Mouse (Mus musculus): ENCODE data around the gene Vamp1. TPM values are rescaled to one million over a fixed set of nuclear protein-coding genes. Genes with fewer than 3 reads are reported as not detected.
A peak's percentile ranks its signal among the peaks of the same experiment; 100 is the strongest.

The Vamp1 gene
- total and polyA plus RNA-seq, 3 experiments: 1.9 to 4.6 (median 3.1) TPM

DNA sequence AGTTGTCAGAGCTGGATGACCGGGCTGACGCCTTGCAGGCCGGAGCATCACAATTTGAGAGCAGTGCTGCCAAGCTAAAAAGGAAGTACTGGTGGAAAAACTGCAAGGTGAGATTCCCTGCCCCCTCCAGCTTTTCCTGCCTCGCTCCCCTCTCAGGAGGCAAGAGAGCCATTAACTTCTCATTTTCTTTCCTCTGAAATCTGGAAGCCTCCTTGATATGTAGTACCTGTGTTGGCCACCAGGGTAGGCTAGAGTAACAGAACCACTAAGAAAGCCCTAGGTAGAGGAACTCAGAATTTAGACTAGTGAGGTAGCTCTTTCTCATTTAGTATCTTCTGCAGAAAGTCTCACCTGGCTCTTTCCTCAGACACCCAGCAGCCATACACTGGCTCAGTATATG is 3.6 kb downstream of the Vamp1 start:
- Histone ChIP-seq H3K9me3 (replicated peaks; ENCODE audit: low read length) (no peaks in the 10 kb centered on the region), H3K79me2 (replicated peaks; ENCODE audit: control insufficient read depth, extremely low read depth, insufficient read depth, poor library complexity, severe bottlenecking) (no peaks in the 10 kb centered on the region), H3K4me2 (ENCODE audit: insufficient read depth, low read depth, poor library complexity, severe bottlenecking) (no peak overlapping the region), H3K4me3 (replicated peaks in 1 of 3; ENCODE audit: low read depth in 2 of 3, low read length in 2 of 3, poor library complexity in 1 of 3) (no peak overlapping the region), H3K36me3 (replicated peaks in 1 of 2; ENCODE audit: control insufficient read depth in 1 of 2, insufficient read depth in 1 of 2, low read length in 1 of 2) (peaks cover 12 to 49% of the 10 kb centered on the region in 2 experiments), H3K9ac (ENCODE audit: insufficient read depth, low read depth) (no peak overlapping the region), H3K4me1 (ENCODE audit: control insufficient read depth in 1 of 2, insufficient read depth in 2 of 2) (peaks cover 4 to 40% of the 10 kb centered on the region in 2 experiments; a peak in 3 of 4 replicates), H3K27me3 (replicated peaks) (peaks cover 5% of the 10 kb centered on the region), H3K27ac (ENCODE audit: insufficient read depth, low read depth) (no peak overlapping the region)
- in situ Hi-C loops (cut with MboI; ENCODE audit: low pct_ligation_motif_present, low pct_unique_long_range_greater_than_20kb, low sequenced_read_pairs) (no loop called here), dilution Hi-C loops (cut with MboI; ENCODE audit: extremely low pct_ligation_motif_present, extremely low pct_unique_long_range_greater_than_20kb, low sequenced_read_pairs) (no loop called here)
- TF ChIP-seq IRF4 (IDR thresholded peaks at IDR 0.05; ENCODE audit: low read depth, low read length): 0 out of 2 replicates have a peak, but pooled peaks have one; percentile 20
- no peak for TF ChIP-seq ETS1 (conservative IDR thresholded peaks at IDR 0.05; ENCODE audit: low read depth, low read length)
- TF ChIP-seq ZC3H11A (IDR thresholded peaks at IDR 0.05; ENCODE audit: low read depth, low read length): peak; percentile 46
- no peak for TF ChIP-seq SIN3A (IDR thresholded peaks at IDR 0.05; ENCODE audit: low read length)
- peak; percentile 78 to 90 for TF ChIP-seq CTCF (conservative IDR thresholded peaks at IDR 0.05 in 1 of 2, IDR thresholded peaks at IDR 0.05 in 1 of 2; ENCODE audit: low read depth in 2 of 2, low read length in 2 of 2)
- peak; percentile 77 for TF ChIP-seq RAD21 (IDR thresholded peaks at IDR 0.05; ENCODE audit: low read depth, low read length)
- peak; percentile 90 for TF ChIP-seq SMC3 (IDR thresholded peaks at IDR 0.05; ENCODE audit: low read depth, low read length)
- peak; percentile 73 for DNase-seq (ENCODE audit: extremely low read depth)

DNA sequence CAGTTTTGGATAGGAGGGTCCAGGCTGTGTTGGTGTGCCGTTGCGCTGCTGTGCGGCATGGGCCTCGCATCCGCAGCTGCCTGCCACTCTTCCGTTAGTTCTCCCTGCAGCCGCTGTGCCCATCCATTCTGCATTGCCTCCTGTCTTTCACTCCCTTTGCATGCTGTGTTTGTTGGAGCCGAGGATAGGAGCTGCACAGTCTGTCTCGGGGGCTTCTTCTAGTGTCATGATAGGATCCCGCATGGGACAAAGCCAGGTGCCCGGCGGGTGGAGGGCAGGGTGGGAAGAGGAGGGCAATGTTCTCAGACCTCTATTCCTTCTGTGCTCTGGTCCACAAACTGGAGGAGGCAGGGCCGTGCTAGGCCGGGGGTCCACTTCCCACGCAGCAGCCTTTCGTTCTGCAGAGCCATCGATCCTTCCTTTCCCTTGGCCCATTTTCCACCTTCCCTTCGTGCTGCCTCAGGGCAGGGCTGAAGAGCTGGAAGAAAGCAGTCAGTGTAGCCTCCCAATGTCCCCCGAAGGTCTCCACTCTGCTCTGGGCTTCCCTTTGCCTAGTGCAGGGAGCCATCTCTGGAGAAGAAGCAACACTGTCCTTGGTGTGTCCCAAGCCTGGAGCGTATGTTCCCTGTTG is 5.9 kb downstream of the Vamp1 start:
- Histone ChIP-seq H3K79me2 (replicated peaks; ENCODE audit: control insufficient read depth, extremely low read depth, insufficient read depth, poor library complexity, severe bottlenecking) (no peaks in the 10 kb centered on the region), H3K9me3 (replicated peaks; ENCODE audit: low read length) (no peaks in the 10 kb centered on the region), H3K4me3 (replicated peaks in 1 of 3; ENCODE audit: low read depth in 2 of 3, low read length in 2 of 3, poor library complexity in 1 of 3) (no peak overlapping the region), H3K4me1 (ENCODE audit: control insufficient read depth in 1 of 2, insufficient read depth in 2 of 2) (peaks cover 4 to 40% of the 10 kb centered on the region in 2 experiments; a peak in 3 of 4 replicates), H3K27me3 (replicated peaks) (no peaks in the 10 kb centered on the region), H3K4me2 (ENCODE audit: insufficient read depth, low read depth, poor library complexity, severe bottlenecking) (no peak overlapping the region), H3K9ac (ENCODE audit: insufficient read depth, low read depth) (no peak overlapping the region), H3K36me3 (replicated peaks in 1 of 2; ENCODE audit: control insufficient read depth in 1 of 2, insufficient read depth in 1 of 2, low read length in 1 of 2) (peaks cover 33 to 70% of the 10 kb centered on the region in 2 experiments), H3K27ac (ENCODE audit: insufficient read depth, low read depth) (no peak overlapping the region)
- no peak for DNase-seq (ENCODE audit: extremely low read depth)
- in situ Hi-C loops (cut with MboI; ENCODE audit: low pct_ligation_motif_present, low pct_unique_long_range_greater_than_20kb, low sequenced_read_pairs): loop anchor here (5.0 kb wide), 1 partner anchor 51 kb away; no protein-coding TSS in a partner anchor
- dilution Hi-C loops (cut with MboI; ENCODE audit: extremely low pct_ligation_motif_present, extremely low pct_unique_long_range_greater_than_20kb, low sequenced_read_pairs): no loop called here
- no peak for TF ChIP-seq ZMIZ1 (IDR thresholded peaks at IDR 0.05; ENCODE audit: low read depth, low read length)
- TF ChIP-seq MAZ (IDR thresholded peaks at IDR 0.05; ENCODE audit: low read depth, low read length): no peak
- no peak for TF ChIP-seq GABPA (IDR thresholded peaks at IDR 0.05; ENCODE audit: insufficient replicate concordance, low read depth, low read length)
- TF ChIP-seq POLR2A (IDR thresholded peaks at IDR 0.05; ENCODE audit: low read depth, low read length): no peak
- TF ChIP-seq ZNF384 (IDR thresholded peaks at IDR 0.05; ENCODE audit: low read depth, low read length): no peak
- TF ChIP-seq MYC (IDR thresholded peaks at IDR 0.05; ENCODE audit: low read depth, low read length): no peak

- peak; percentile 52 for DNase-seq (ENCODE audit: extremely low read depth)
- Histone ChIP-seq H3K4me1 (ENCODE audit: control insufficient read depth in 1 of 2, insufficient read depth in 2 of 2) (peaks cover 4 to 32% of the 10 kb centered on the region in 2 experiments; a peak in 3 of 4 replicates), H3K4me3 (replicated peaks in 1 of 3; ENCODE audit: low read depth in 2 of 3, low read length in 2 of 3, poor library complexity in 1 of 3) (no peak overlapping the region), H3K27ac (ENCODE audit: insufficient read depth, low read depth) (no peak overlapping the region), H3K9me3 (replicated peaks; ENCODE audit: low read length) (no peaks in the 10 kb centered on the region), H3K9ac (ENCODE audit: insufficient read depth, low read depth) (no peak overlapping the region), H3K4me2 (ENCODE audit: insufficient read depth, low read depth, poor library complexity, severe bottlenecking) (no peak overlapping the region), H3K36me3 (replicated peaks in 1 of 2; ENCODE audit: control insufficient read depth in 1 of 2, insufficient read depth in 1 of 2, low read length in 1 of 2) (peaks cover 37 to 78% of the 10 kb centered on the region in 2 experiments), H3K27me3 (replicated peaks) (no peaks in the 10 kb centered on the region), H3K79me2 (replicated peaks; ENCODE audit: control insufficient read depth, extremely low read depth, insufficient read depth, poor library complexity, severe bottlenecking) (no peaks in the 10 kb centered on the region)
- in situ Hi-C loops (cut with MboI; ENCODE audit: low pct_ligation_motif_present, low pct_unique_long_range_greater_than_20kb, low sequenced_read_pairs) (loop anchor here (5.0 kb wide), 1 partner anchor 50 kb away; no protein-coding TSS in a partner anchor), dilution Hi-C loops (cut with MboI; ENCODE audit: extremely low pct_ligation_motif_present, extremely low pct_unique_long_range_greater_than_20kb, low sequenced_read_pairs) (no loop called here)
- no peak for TF ChIP-seq POLR2AphosphoS2 (IDR thresholded peaks at IDR 0.05; ENCODE audit: low read depth, low read length)
- TF ChIP-seq NRF1 (IDR thresholded peaks at IDR 0.05; ENCODE audit: low read depth, low read length): no peak
- TF ChIP-seq ZMIZ1 (IDR thresholded peaks at IDR 0.05; ENCODE audit: low read depth, low read length): no peak
- no peak for TF ChIP-seq MXI1 (IDR thresholded peaks at IDR 0.05; ENCODE audit: low read depth, low read length)
- TF ChIP-seq IRF4 (IDR thresholded peaks at IDR 0.05; ENCODE audit: low read depth, low read length): no peak
- TF ChIP-seq ZNF384 (IDR thresholded peaks at IDR 0.05; ENCODE audit: low read depth, low read length): no peak
- TF ChIP-seq EP300 (IDR thresholded peaks at IDR 0.05; ENCODE audit: low read length): 0 out of 2 replicates have a peak, but pooled peaks have one; percentile 39
- no peak for TF ChIP-seq MAX (IDR thresholded peaks at IDR 0.05; ENCODE audit: low read length)
- TF ChIP-seq ZC3H11A (IDR thresholded peaks at IDR 0.05; ENCODE audit: low read depth, low read length): no peak
- peak; percentile 27; the same call in 1 of the 2 replicates for TF ChIP-seq ETS1 (conservative IDR thresholded peaks at IDR 0.05; ENCODE audit: low read depth, low read length)
- TF ChIP-seq TBP (conservative IDR thresholded peaks at IDR 0.05; ENCODE audit: low read depth, low read length): no peak
- TF ChIP-seq CHD2 (IDR thresholded peaks at IDR 0.05; ENCODE audit: low read length): no peak
- TF ChIP-seq BHLHE40 (IDR thresholded peaks at IDR 0.05; ENCODE audit: low read depth, low read length): no peak
- no peak for TF ChIP-seq PAX5 (IDR thresholded peaks at IDR 0.05; ENCODE audit: low read length)
- TF ChIP-seq USF2 (conservative IDR thresholded peaks at IDR 0.05; ENCODE audit: low read depth, low read length): no peak
- no peak for TF ChIP-seq RAD21 (IDR thresholded peaks at IDR 0.05; ENCODE audit: low read depth, low read length)
- TF ChIP-seq UBTF (IDR thresholded peaks at IDR 0.05; ENCODE audit: low read depth, low read length): no peak
- peak; percentile 50 for TF ChIP-seq ELF1 (IDR thresholded peaks at IDR 0.05; ENCODE audit: low read depth, low read length)
- TF ChIP-seq MAZ (IDR thresholded peaks at IDR 0.05; ENCODE audit: low read depth, low read length): no peak
Measured at GRCm38 (mm10) chr6:125222146-125222545, 6.8 kb downstream of the Vamp1 start.

Data from CH12.LX (cell line).